Mouse (Mus musculus) midbrain, embryonic 11.5 days (tissue): ENCODE measurements around the gene D16Ertd472e. TPM values are rescaled to one million over a fixed set of nuclear protein-coding genes. Genes with fewer than 3 reads are reported as not detected.

Experiments used
- ATAC-seq: fragments of 200-750 bp; cut with Nextera tagmentation; 2 replicates; pipeline ENCODE4 v1.8.0; 2017; ENCODE audit warnings: moderate TSS enrichment, moderate library complexity; ENCODE audit not compliant: low FRiP score
- DNase-seq: peaks from one replicate; pipeline ENCODE4 v3.0.0; 2015; ENCODE audit warnings: low spot score; ENCODE audit errors: missing footprints
- H3K27ac ChIP-seq: fragments of 300-500 bp; sonication (generic); 2 replicates; pipeline ENCODE4 v1.5.1; 2014; ENCODE audit warnings: low read depth, low read length
- H3K27me3 ChIP-seq: fragments of 300-500 bp; sonication (generic); 2 replicates; pipeline ENCODE4 v1.6.1; 2014; ENCODE audit warnings: mild to moderate bottlenecking, low read length, moderate library complexity, mixed read lengths; ENCODE audit not compliant: control insufficient read depth, insufficient read depth
- H3K36me3 ChIP-seq: fragments of 300-500 bp; sonication (generic); 2 replicates; pipeline ENCODE4 v1.6.1; 2014; ENCODE audit warnings: mild to moderate bottlenecking, low read length, moderate library complexity, mixed read lengths; ENCODE audit not compliant: control insufficient read depth, insufficient read depth
- H3K4me1 ChIP-seq: fragments of 300-500 bp; sonication (generic); 2 replicates; pipeline ENCODE4 v1.6.1; 2014; ENCODE audit warnings: low read length; ENCODE audit not compliant: control insufficient read depth, insufficient read depth
- H3K4me2 ChIP-seq: fragments of 300-500 bp; sonication (generic); 2 replicates; pipeline ENCODE4 v1.6.1; 2014; ENCODE audit warnings: mild to moderate bottlenecking, moderate library complexity
- H3K4me3 ChIP-seq: fragments of 300-500 bp; sonication (generic); 2 replicates; pipeline ENCODE4 v1.5.1; 2014; ENCODE audit warnings: low read depth, low read length
- H3K9ac ChIP-seq: fragments of 300-500 bp; sonication (generic); 2 replicates; pipeline ENCODE4 v1.6.1; 2014; ENCODE audit warnings: low read length
- H3K9me3 ChIP-seq: fragments of 300-500 bp; sonication (generic); 2 replicates; pipeline ENCODE4 v1.6.1; 2016; ENCODE audit warnings: low read length; ENCODE audit not compliant: control insufficient read depth
- WGBS: fragments of 180-500 bp; shearing (Covaris S2); extraction: QIAGEN DNeasy Blood & Tissue Kit; methylation state at CpG from one replicate; pipeline ENCODE4 v1.1.7; 2014; 5-methylcytosine and 5-hydroxymethylcytosine counted together
- polyA plus RNA-seq: library from polyadenylated mRNA; unstranded; fragments of >200 nt; fragmentation: Nextera tagmentation; extraction: Ambion mirVana; gene quantifications from 2 replicates; pipeline ENCODE4 v1.2.1, GENCODE M21; 2014

The D16Ertd472e gene
- polyA plus RNA-seq, 1 experiment from 2014 or later, result 19.8 TPM

- Histone ChIP-seq H3K4me3 (no peak overlapping the region), H3K36me3 (peaks cover 6% of the 10 kb centered on the region), H3K9me3 (no peaks in the 10 kb centered on the region), H3K4me1 (no peaks in the 10 kb centered on the region), H3K9ac (no peak overlapping the region), H3K4me2 (no peak overlapping the region), H3K27ac (no peak overlapping the region), H3K27me3 (no peaks in the 10 kb centered on the region)
- no peak for DNase-seq
- 95% methylated on average over 4 of the region's 4 CpGs for WGBS
- ATAC-seq, result no peak
Observed at GRCm38 (mm10) chr16:78557573-78557972, 18.9 kb downstream of the D16Ertd472e start.

- Histone ChIP-seq H3K27me3 (no peaks in the 10 kb centered on the region), H3K4me1 (peaks cover 6% of the 10 kb centered on the region; the same call in 1 of the 2 replicates), H3K27ac (no peak overlapping the region), H3K4me2 (no peak overlapping the region), H3K9ac (no peak overlapping the region), H3K9me3 (no peaks in the 10 kb centered on the region), H3K4me3 (no peak overlapping the region), H3K36me3 (peaks cover 5% of the 10 kb centered on the region)
- no peak for DNase-seq
- 84% methylated on average over 10 of the region's 10 CpGs for WGBS
- no peak for ATAC-seq
Observed at GRCm38 (mm10) chr16:78554911-78555648, 21.4 kb downstream of the D16Ertd472e start.

- no peaks in the 10 kb centered on the region; the same call in 1 of the 2 replicates for H3K36me3 ChIP-seq
- DNase-seq (no peak), ATAC-seq (no peak)
- H3K27ac ChIP-seq, result no peak overlapping the region
- no peaks in the 10 kb centered on the region for H3K27me3 ChIP-seq
- H3K9ac ChIP-seq, result no peak overlapping the region
- no peaks in the 10 kb centered on the region for H3K9me3 ChIP-seq
- H3K4me3 ChIP-seq, result no peak overlapping the region
- H3K4me1 ChIP-seq, result peaks cover 6% of the 10 kb centered on the region; the same call in 1 of the 2 replicates
- H3K4me2 ChIP-seq, result no peak overlapping the region
- 96% methylated on average over 10 of the region's 10 CpGs for WGBS
Observed at GRCm38 (mm10) chr16:78547367-78547766, 29.1 kb downstream of the D16Ertd472e start.

GRCm38 (mm10) chr16:78546529-78546928 lies 30.0 kb downstream of the D16Ertd472e start:
- no peak for DNase-seq
- H3K4me1 ChIP-seq, result peaks cover 4% of the 10 kb centered on the region; the same call in 1 of the 2 replicates
- WGBS, result 95% methylated on average over 6 of the region's 6 CpGs
- no peak overlapping the region for H3K4me3 ChIP-seq
- H3K27me3 ChIP-seq, result no peaks in the 10 kb centered on the region
- no peaks in the 10 kb centered on the region; the same call in 1 of the 2 replicates for H3K36me3 ChIP-seq
- H3K27ac ChIP-seq, result no peak overlapping the region
- no peak overlapping the region for H3K9ac ChIP-seq
- H3K4me2 ChIP-seq, result no peak overlapping the region
- ATAC-seq, result no peak
- no peaks in the 10 kb centered on the region for H3K9me3 ChIP-seq

GRCm38 (mm10) chr16:78540376-78541246 lies 35.9 kb downstream of the D16Ertd472e start:
- Histone ChIP-seq H3K4me3 (no peak overlapping the region), H3K27me3 (no peaks in the 10 kb centered on the region), H3K27ac (no peak overlapping the region), H3K9me3 (no peaks in the 10 kb centered on the region), H3K9ac (no peak overlapping the region), H3K4me1 (no peaks in the 10 kb centered on the region), H3K36me3 (no peaks in the 10 kb centered on the region; the same call in 1 of the 2 replicates), H3K4me2 (no peak overlapping the region)
- ATAC-seq (no peak), DNase-seq (no peak)
- WGBS, result 90% methylated on average over 16 of the region's 16 CpGs

GRCm38 (mm10) chr16:78537798-78538422 lies 38.6 kb downstream of the D16Ertd472e start:
- Histone ChIP-seq H3K4me1 (no peaks in the 10 kb centered on the region; the same call in 1 of the 2 replicates), H3K4me2 (no peak overlapping the region), H3K4me3 (no peak overlapping the region), H3K27ac (no peak overlapping the region), H3K9ac (no peak overlapping the region), H3K27me3 (no peaks in the 10 kb centered on the region), H3K9me3 (no peaks in the 10 kb centered on the region), H3K36me3 (no peaks in the 10 kb centered on the region)
- DNase-seq, result no peak
- ATAC-seq, result no peak
- 85% methylated on average over 8 of the region's 8 CpGs for WGBS

- H3K9ac ChIP-seq, result no peak overlapping the region
- no peaks in the 10 kb centered on the region; the same call in 1 of the 2 replicates for H3K4me1 ChIP-seq
- H3K36me3 ChIP-seq, result no peaks in the 10 kb centered on the region
- ATAC-seq (no peak), DNase-seq (no peak)
- no peak overlapping the region for H3K27ac ChIP-seq
- no peaks in the 10 kb centered on the region for H3K27me3 ChIP-seq
- no peak overlapping the region for H3K4me2 ChIP-seq
- no peak overlapping the region for H3K4me3 ChIP-seq
- WGBS, result 66% methylated on average over 7 of the region's 7 CpGs
- no peaks in the 10 kb centered on the region for H3K9me3 ChIP-seq
Observed at GRCm38 (mm10) chr16:78537322-78537721, 39.2 kb downstream of the D16Ertd472e start.

- Histone ChIP-seq H3K27me3 (no peaks in the 10 kb centered on the region), H3K4me3 (no peak overlapping the region), H3K36me3 (no peaks in the 10 kb centered on the region), H3K9ac (no peak overlapping the region), H3K27ac (no peak overlapping the region), H3K9me3 (no peaks in the 10 kb centered on the region), H3K4me1 (peaks cover 8% of the 10 kb centered on the region), H3K4me2 (no peak overlapping the region)
- DNase-seq, result no peak
- 68% methylated on average over 8 of the region's 8 CpGs for WGBS
- peak; percentile 54; the same call in 1 of the 2 replicates for ATAC-seq
Observed at GRCm38 (mm10) chr16:78534468-78534867, 42.0 kb downstream of the D16Ertd472e start.
